Mouse (Mus musculus) bone marrow, adult 2 months (tissue): Measurements from ENCODE around the gene Casc1. TPM values are rescaled to one million over a fixed set of nuclear protein-coding genes. Genes with fewer than 3 reads are reported as not detected.

Experiments used
- H3K27ac ChIP-seq: fragments of 200-500 bp; 2 replicates; pipeline ENCODE4 v1.5.1; 2012; ENCODE audit warnings: low read depth, mild to moderate bottlenecking, control low read depth, inconsistent platforms, low read length; ENCODE audit not compliant: control insufficient read depth, poor library complexity, insufficient read depth
- H3K4me1 ChIP-seq: fragments of 200-500 bp; 2 replicates; pipeline ENCODE4 v1.6.1; 2011; ENCODE audit warnings: low read length; ENCODE audit not compliant: control insufficient read depth, insufficient read depth
- H3K4me3 ChIP-seq: fragments of 200-500 bp; replicated peaks from 2 replicates; pipeline ENCODE3; 2011; ENCODE audit warnings: mild to moderate bottlenecking, low read depth, low read length, control low read depth; ENCODE audit not compliant: control insufficient read depth
- CTCF ChIP-seq: fragments of 200-500 bp; IDR thresholded peaks from 2 replicates; pipeline ENCODE4 v1.5.1; 2011; ENCODE audit warnings: low read length, control low read depth; ENCODE audit not compliant: control insufficient read depth, insufficient read depth
- POLR2A ChIP-seq: fragments of 200-500 bp; IDR thresholded peaks from 2 replicates; pipeline ENCODE4 v1.6.1; 2011; ENCODE audit warnings: low read depth, mild to moderate bottlenecking, control low read depth, low read length, borderline replicate concordance; ENCODE audit not compliant: control insufficient read depth
- WGBS: fragments of 180-500 bp; shearing (Covaris S2); methylation state at CpG from one replicate; pipeline ENCODE4 v1.1.7; 2018; 5-methylcytosine and 5-hydroxymethylcytosine counted together
- polyA plus RNA-seq: library from polyadenylated mRNA; stranded (reverse); fragments of >200 nt; gene quantifications from 2 replicates; pipeline ENCODE4 v1.2.4, GENCODE M21; 2011; ENCODE audit warnings: low replicate concordance; ENCODE audit not compliant: missing spikeins, insufficient read depth, insufficient read length

The Casc1 gene
- polyA plus RNA-seq, 1 experiment: 1.3 TPM

DNA sequence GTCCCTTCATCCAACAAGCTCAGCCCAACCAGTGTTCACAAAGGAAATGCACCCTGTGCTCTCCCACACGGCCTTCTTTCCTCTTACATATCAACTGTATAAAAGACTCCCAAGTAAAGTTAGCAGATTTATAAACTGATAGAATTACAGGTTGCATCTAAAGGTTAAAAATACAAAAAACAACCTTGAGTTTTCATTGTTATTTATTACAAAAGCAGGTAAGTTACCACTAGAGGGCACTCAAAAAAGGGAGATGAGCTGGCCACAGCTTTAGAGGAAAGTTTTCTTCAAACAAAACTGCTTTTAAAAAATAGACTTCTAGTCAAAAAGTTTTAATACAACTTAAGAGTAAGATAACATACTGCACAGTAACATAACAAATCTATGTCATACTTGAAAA lies 31.7 kb upstream of the Casc1 start:
- no peak overlapping the region for H3K4me3 ChIP-seq
- no peak overlapping the region for H3K27ac ChIP-seq
- WGBS: 25% methylated on average over 1 of the region's 1 CpGs
- H3K4me1 ChIP-seq: peaks cover 2% of the 10 kb centered on the region; the same call in 1 of the 2 replicates
- TF ChIP-seq CTCF: no peak
- TF ChIP-seq POLR2A: no peak

DNA sequence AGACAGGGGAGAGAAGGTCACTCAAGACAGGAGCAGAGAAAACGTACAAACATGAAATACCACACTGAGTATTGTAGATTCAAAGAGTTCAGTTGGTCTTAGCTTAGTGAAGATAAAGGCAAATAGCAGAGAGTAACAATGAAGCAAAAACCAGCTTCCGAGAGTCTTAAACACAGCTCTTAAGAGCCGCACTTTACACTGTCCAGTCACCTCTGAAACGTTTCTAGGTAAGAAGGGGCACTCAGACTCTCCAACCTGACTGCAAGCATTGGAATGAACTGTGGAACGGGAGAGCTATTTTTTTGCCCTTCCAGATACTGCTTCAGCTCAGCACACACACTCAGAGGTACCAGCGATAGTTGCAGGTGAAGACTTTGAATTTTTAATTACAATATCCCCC lies 29.5 kb upstream of the Casc1 start:
- TF ChIP-seq POLR2A (no peak), CTCF (no peak)
- no peak overlapping the region for H3K4me3 ChIP-seq
- H3K4me1 ChIP-seq: no peaks in the 10 kb centered on the region
- no peak overlapping the region for H3K27ac ChIP-seq
- WGBS: 94% methylated on average over 6 of the region's 6 CpGs

DNA sequence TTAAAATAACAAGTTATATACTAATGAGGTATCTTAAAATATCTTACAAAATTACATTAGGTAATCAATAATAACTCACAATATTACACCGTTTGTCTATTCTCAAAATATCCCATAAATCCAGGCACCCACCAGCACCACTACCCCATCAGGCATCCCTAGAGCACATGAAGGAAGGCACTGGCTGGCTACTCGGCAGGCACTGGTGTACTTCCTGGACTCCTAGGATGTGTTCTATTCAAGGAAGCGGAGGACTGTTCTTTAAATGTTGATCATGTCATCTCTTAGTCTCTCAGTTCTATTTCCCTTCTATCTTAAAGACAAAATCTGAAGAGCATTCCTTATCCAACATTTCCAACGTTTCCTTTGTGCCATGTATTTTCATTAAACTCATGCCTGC lies 26.3 kb upstream of the Casc1 start:
- H3K27ac ChIP-seq: no peak overlapping the region
- H3K4me3 ChIP-seq: no peak overlapping the region
- H3K4me1 ChIP-seq: no peaks in the 10 kb centered on the region
- WGBS: 77% methylated on average over 4 of the region's 4 CpGs
- TF ChIP-seq CTCF: no peak
- no peak for TF ChIP-seq POLR2A

DNA sequence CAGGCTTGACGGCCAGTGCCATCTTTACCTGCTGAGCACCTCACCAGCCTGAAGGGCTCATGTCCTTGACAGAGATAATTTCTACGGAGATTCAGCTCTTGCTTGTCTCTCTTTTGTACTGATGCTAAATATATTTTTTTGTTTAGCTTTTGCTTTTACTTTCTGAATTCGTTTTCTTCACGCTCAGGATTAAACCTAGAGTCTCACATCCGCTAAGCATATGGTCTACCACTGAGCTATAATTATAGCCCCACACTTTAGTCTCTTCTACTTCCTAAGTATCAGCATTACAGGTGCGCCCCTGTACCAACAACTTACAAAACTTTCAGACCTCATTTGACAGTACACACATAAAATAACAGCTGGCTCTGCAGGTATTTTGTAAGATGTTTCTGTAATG lies 24.6 kb upstream of the Casc1 start:
- H3K4me1 ChIP-seq: no peaks in the 10 kb centered on the region
- TF ChIP-seq CTCF (no peak), POLR2A (no peak)
- 83% methylated on average over 6 of the region's 6 CpGs for WGBS
- no peak overlapping the region for H3K27ac ChIP-seq
- no peak overlapping the region for H3K4me3 ChIP-seq

DNA sequence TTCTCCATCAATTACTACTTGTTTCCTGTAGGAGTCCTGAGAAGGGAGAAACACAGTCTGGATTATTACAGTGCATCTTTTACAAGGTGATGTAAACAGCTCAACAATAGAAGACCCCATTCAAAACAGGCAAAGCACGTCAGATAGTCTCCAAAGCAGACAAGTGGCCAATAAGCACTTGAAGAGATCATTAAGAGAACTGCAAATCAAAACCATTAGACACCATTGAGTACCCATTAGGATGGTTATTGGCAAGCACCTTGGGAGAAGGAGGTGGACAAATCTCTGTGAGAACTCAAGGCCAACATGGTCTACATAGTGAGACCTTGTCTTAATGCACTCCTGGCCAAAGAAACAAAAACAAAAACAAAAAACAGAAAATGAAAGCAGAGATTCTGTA lies 23.6 kb upstream of the Casc1 start:
- no peak overlapping the region for H3K4me3 ChIP-seq
- H3K27ac ChIP-seq: no peak overlapping the region
- H3K4me1 ChIP-seq: no peaks in the 10 kb centered on the region
- TF ChIP-seq CTCF (no peak), POLR2A (no peak)
- 88% methylated on average over 1 of the region's 1 CpGs for WGBS

DNA sequence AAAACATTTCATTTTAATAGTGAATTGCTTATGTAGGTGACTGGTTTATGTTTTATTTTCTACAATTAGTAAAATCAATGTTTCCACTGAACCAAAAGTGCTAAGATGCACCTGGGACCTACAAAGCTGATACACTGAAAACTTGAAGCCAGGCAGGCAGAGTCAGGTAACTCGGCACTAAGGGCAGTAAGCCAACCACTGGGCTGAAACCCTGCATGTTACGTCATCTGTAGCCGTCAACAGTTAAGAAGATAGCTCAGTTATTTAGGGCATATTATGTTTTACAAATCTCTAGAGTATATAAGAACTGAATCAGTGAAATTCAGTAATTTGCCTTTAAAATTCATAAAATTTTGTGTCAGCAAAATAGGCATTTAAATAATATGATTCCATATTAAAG lies 15.5 kb upstream of the Casc1 start:
- no peak overlapping the region for H3K4me3 ChIP-seq
- 69% methylated on average over 3 of the region's 3 CpGs for WGBS
- H3K4me1 ChIP-seq: no peaks in the 10 kb centered on the region
- H3K27ac ChIP-seq: no peak overlapping the region
- TF ChIP-seq POLR2A (no peak), CTCF (no peak)

DNA sequence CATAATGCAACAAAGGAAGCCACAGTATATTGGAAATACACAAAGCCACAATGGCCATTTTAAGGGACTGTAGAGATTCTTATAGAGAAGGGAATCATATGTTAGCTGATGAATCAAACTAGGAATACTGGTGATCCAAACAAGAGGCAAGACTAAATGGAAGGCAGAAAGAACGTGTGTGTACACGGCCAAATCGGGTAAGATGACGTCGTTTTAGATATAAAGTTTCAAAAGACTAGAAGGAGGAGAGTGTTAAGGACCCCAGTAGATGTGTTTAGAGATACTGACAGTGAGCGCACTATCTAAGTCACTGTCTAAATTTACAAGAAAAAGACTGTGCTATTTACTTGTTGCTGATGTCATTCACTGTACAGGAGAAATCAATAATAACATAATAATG lies 13.4 kb upstream of the Casc1 start:
- no peak for TF ChIP-seq CTCF
- no peak for TF ChIP-seq POLR2A
- 93% methylated on average over 6 of the region's 6 CpGs for WGBS
- H3K4me3 ChIP-seq: no peak overlapping the region
- no peak overlapping the region for H3K27ac ChIP-seq
- no peaks in the 10 kb centered on the region for H3K4me1 ChIP-seq

DNA sequence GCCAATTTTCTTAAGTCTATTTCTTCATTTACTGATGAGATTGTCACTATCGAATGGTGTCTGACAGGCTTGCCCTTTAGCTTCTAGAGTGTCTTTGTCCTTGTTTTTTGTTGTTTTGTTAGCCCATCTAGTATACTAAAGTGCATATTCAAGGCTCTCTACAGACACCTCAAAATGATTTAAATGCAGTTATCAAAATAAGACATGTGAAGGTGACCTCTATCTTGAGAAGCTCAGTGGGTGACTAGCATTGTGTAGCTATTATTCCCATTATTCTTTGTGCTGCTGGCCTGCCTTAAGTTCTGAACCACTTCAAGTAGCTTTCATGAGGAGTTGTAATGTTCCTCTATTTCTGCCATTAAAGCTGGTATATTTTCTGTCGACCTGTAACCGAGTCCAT lies 5.0 kb upstream of the Casc1 start:
- 85% methylated on average over 3 of the region's 3 CpGs for WGBS
- H3K27ac ChIP-seq: no peak overlapping the region
- no peak overlapping the region for H3K4me3 ChIP-seq
- no peaks in the 10 kb centered on the region; the same call in 1 of the 2 replicates for H3K4me1 ChIP-seq
- TF ChIP-seq POLR2A (no peak), CTCF (no peak)

DNA sequence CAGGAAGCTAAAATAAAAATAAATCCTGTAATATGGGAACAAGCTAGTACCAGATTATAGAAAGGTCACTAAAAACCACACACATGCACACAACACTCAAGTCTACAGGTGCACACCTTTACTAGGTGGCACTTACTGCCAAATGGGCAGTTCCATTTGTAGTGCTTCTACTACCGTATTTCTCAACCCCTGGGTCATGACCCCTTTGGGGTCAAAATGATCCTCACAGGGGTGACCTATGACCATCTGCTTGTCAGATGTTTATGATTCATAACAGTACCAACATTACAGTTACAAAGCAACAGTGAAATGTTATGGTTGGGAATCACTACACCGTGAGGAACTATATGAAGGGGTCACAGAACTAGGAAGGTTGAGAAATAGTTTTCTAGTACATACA lies 3.1 kb upstream of the Casc1 start:
- H3K27ac ChIP-seq: no peak overlapping the region
- H3K4me1 ChIP-seq: no peaks in the 10 kb centered on the region; the same call in 1 of the 2 replicates
- H3K4me3 ChIP-seq: no peak overlapping the region
- no peak for TF ChIP-seq CTCF
- TF ChIP-seq POLR2A: no peak
- WGBS: 89% methylated on average over 2 of the region's 2 CpGs

DNA sequence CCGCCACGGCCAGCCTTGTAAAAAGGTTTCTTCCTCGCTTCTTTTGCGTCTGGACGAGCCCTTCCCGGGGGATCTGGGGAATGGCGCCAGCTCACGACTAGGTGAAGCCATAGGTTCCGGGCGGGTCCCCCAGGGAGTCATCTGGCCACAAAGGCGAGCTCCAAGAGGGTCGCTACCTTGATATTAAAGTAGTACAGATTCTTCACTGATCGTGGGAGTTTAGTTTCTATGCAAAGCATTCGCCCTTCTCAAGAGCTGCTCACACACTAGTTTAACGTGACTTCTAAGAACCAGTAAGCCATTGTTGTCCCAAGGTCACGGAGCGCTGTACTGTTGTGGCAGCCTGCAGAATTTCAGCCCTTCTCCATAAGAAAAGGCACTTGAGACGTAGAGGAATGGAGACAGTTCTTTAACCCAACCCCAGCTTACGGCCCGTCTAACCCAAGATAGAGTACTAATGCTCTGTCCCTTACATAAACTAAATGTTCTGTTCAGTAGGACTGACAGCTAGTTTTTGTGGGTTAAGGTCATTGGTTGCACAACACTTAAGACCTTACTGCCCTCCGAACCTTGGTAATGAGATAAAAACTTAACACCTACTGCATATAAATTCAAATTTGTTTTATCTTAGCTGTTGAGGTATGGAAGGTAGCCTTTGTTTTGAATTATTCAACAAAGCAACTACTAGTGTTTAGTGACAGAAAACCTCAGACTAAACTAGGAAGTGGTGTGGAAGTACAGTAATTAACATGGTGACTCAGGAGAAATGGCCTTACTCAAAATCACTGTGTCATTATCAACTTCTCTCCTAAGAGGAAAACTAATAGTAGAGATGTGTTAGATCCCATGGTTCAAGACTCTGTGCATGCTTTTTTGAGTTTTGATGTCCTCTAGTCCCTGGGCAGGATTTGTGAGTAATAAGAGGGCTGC lies 836 bp upstream of the Casc1 start:
- peak overlapping the region; percentile 77 for H3K27ac ChIP-seq
- H3K4me1 ChIP-seq: no peaks in the 10 kb centered on the region; the same call in 1 of the 2 replicates
- H3K4me3 ChIP-seq: peak overlapping the region; percentile 84
- TF ChIP-seq POLR2A (no peak), CTCF (no peak)
- WGBS: 1% methylated on average over 21 of the region's 21 CpGs
